Mouse (Mus musculus) cerebellum, adult 2 months (tissue): ENCODE measurements around the gene Mfsd7a.

ENCODE experiments used
- CTCF ChIP-seq: fragments of 200-500 bp; IDR thresholded peaks from 2 replicates; pipeline ENCODE4 v1.5.1; 2011; ENCODE audit warnings: low read depth, mild to moderate bottlenecking, control low read depth, low read length, moderate library complexity, borderline replicate concordance; ENCODE audit not compliant: insufficient read depth
- POLR2A ChIP-seq: fragments of 200-500 bp; IDR thresholded peaks from 2 replicates; pipeline ENCODE4 v1.6.1; 2011; ENCODE audit warnings: low read length, control low read depth, borderline replicate concordance; ENCODE audit not compliant: insufficient read depth

DNA sequence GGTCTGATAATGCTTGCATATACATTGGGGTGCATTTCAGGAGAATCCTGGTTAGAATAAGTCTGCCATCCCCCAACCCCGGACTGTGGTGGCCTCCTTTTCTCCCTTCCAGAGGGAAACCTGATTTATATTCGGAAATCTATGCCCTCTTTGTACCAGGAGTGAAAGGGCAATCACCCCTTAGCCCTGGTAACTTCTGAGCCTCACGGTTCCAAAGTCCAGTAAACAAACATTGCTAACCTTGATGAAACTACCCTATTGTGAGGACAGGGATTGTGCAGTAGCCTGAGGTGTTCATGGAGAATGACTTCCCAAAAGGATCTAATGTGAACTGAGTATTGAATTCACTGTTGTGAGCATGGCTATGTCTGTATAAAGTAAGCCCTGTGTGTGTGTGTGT lies 5.4 kb upstream of the Mfsd7a start:
- TF ChIP-seq CTCF (no peak), POLR2A (no peak)
